18 mouse cellular contexts compared by ENCODE assay signal in genomic region chr7:38205801-38206200, GRCm38 (mm10).
"Had no signal": no experiment of that assay in that cellular context is flagged by ENCODE, and none has a peak within 500 bp of the region (broad histone marks: within the 10 kb centered on the region; RNA-seq: fewer than 3 reads in every experiment).

No protein-coding gene starts in this region.

- H3K9ac ChIP-seq: lung, embryonic 14.5 days; midbrain, embryonic 13.5 days; midbrain, embryonic 15.5 days; neural tube, embryonic 13.5 days; neural tube, embryonic 15.5 days; stomach, embryonic 15.5 days had no signal

- H3K27me3 ChIP-seq: midbrain, embryonic 13.5 days; midbrain, embryonic 15.5 days; neural tube, embryonic 13.5 days; neural tube, embryonic 15.5 days; stomach, embryonic 15.5 days had no signal

- H3K4me1 ChIP-seq: stomach, embryonic 15.5 days had no signal

- H3K36me3 ChIP-seq: midbrain, embryonic 13.5 days; midbrain, embryonic 15.5 days; neural tube, embryonic 13.5 days; neural tube, embryonic 15.5 days; stomach, embryonic 15.5 days had no signal

- H3K4me3 ChIP-seq: megakaryocyte, embryonic 14.5 days; midbrain, embryonic 13.5 days; midbrain, embryonic 15.5 days; neural tube, embryonic 13.5 days; neural tube, embryonic 15.5 days; stomach, embryonic 15.5 days had no signal

- H3K27ac ChIP-seq: macrophage; midbrain, embryonic 13.5 days; midbrain, embryonic 15.5 days; neural tube, embryonic 13.5 days; neural tube, embryonic 15.5 days; stomach, embryonic 15.5 days; stomach, postnatal 0 days had no signal

- H3K9me3 ChIP-seq: midbrain, embryonic 13.5 days; midbrain, embryonic 15.5 days; neural tube, embryonic 13.5 days; neural tube, embryonic 15.5 days; stomach, embryonic 15.5 days had no signal

- DNase-seq: lung, adult 18-20 months; lung, embryonic 14.5 days; lung, postnatal 10 days; retina, postnatal 1 day; right cerebral cortex, adult 18-20 months; right cerebral cortex, postnatal 25 days; right cerebral cortex, postnatal 4 days; thymus, adult 2 months; thymus, postnatal 25 days; thymus, postnatal 4 days had no signal
